Comparison of ENCODE assay signal across 17 mouse cellular contexts in genomic region chr5:29636884-29637283, GRCm38 (mm10).
DNase-seq lines count a peak whose midpoint lies in the region; ATAC-seq and TF ChIP-seq lines count a peak whose summit lies in the region.
"Had no signal": no experiment of that assay in that cellular context is flagged by ENCODE, and none has a peak within 500 bp of the region (broad histone marks: within the 10 kb centered on the region; RNA-seq: fewer than 3 reads in every experiment).

No protein-coding gene starts in this region.

- no peaks in the 10 kb centered on the region for H3K9me3 ChIP-seq in lung, postnatal 0 days (ENCODE audit: low read length)
- H3K9me3 ChIP-seq: embryonic facial prominence, embryonic 13.5 days; kidney, embryonic 15.5 days; liver, embryonic 15.5 days; midbrain, embryonic 12.5 days had no signal

- no peak overlapping the region for H3ac ChIP-seq in myocyte (ENCODE audit: control insufficient read depth, insufficient read length)

- DNase-seq in gastrocnemius, adult 2 months = no peak
- no peak for DNase-seq in gastrocnemius, postnatal 36 days
- DNase-seq in lung, postnatal 0 days (ENCODE audit: low spot score) = no peak
- no peak for DNase-seq in lung, postnatal 10 days
- peak; percentile 27 for DNase-seq in c-Kit-positive CD71-positive TER-119-positive erythroid progenitor cells, embryonic 14.5 days (ENCODE audit: low spot score)
- DNase-seq in gastrocnemius, postnatal 4 days (ENCODE audit: low spot score in 2 of 2) = no peak
- DNase-seq in right cerebral cortex, adult 18-20 months = no peak
- DNase-seq: adrenal gland, postnatal 25 days; heart, postnatal 36 days; lung, postnatal 36 days; right cerebral cortex, postnatal 14 days had no signal

- no peak overlapping the region for H3K27ac ChIP-seq in gastrocnemius, adult 2 months
- H3K27ac ChIP-seq in lung, postnatal 0 days (ENCODE audit: low read length) = no peak overlapping the region
- H3K27ac ChIP-seq: embryonic facial prominence, embryonic 13.5 days; kidney, embryonic 15.5 days; liver, embryonic 15.5 days; midbrain, embryonic 12.5 days had no signal

- TF ChIP-seq POLR2A in myocyte (IDR thresholded peaks at IDR 0.05; ENCODE audit: insufficient read length, low read depth) = no peak

- H3K27me3 ChIP-seq in lung, postnatal 0 days (replicated peaks; ENCODE audit: insufficient read depth, low read length) = no peaks in the 10 kb centered on the region
- H3K27me3 ChIP-seq in myocyte (ENCODE audit: control insufficient read depth, insufficient read depth, insufficient read length) = no peaks in the 10 kb centered on the region
- H3K27me3 ChIP-seq: embryonic facial prominence, embryonic 13.5 days; kidney, embryonic 15.5 days; liver, embryonic 15.5 days; midbrain, embryonic 12.5 days had no signal

- ATAC-seq in lung, postnatal 0 days = no peak
- ATAC-seq: inflammation-experienced regulatory T-cells, adult 6 months had no signal

- intact Hi-C loops in gastrocnemius, adult 2 months (cut with DNase I) = no loop called here
- intact Hi-C loops in gastrocnemius, postnatal 36 days (cut with DNase I) = no loop called here

- TF ChIP-seq CTCF in gastrocnemius, adult 2 months (IDR thresholded peaks at IDR 0.05) = peak; percentile 10; the same call in 1 of the 2 replicates
- peak; percentile 34 for TF ChIP-seq CTCF in lung, postnatal 0 days (IDR thresholded peaks at IDR 0.05)

- H3K4me3 ChIP-seq in gastrocnemius, adult 2 months = no peak overlapping the region
- no peak overlapping the region for H3K4me3 ChIP-seq in lung, postnatal 0 days (ENCODE audit: low read depth, low read length)
- H3K4me3 ChIP-seq in myocyte = no peak overlapping the region
- H3K4me3 ChIP-seq: embryonic facial prominence, embryonic 13.5 days; kidney, embryonic 15.5 days; liver, embryonic 15.5 days; midbrain, embryonic 12.5 days had no signal

- H3K36me3 ChIP-seq in lung, postnatal 0 days (ENCODE audit: insufficient read depth, low read length) = peaks cover 20% of the 10 kb centered on the region
- peaks cover 60% of the 10 kb centered on the region for H3K36me3 ChIP-seq in myocyte (ENCODE audit: control insufficient read depth, insufficient read depth)

- H3K9ac ChIP-seq in lung, postnatal 0 days (replicated peaks; ENCODE audit: low read depth) = no peak overlapping the region
- H3K9ac ChIP-seq: embryonic facial prominence, embryonic 13.5 days; kidney, embryonic 15.5 days; liver, embryonic 15.5 days; midbrain, embryonic 12.5 days had no signal

- no peak for TF ChIP-seq EP300 in lung, postnatal 0 days (IDR thresholded peaks at IDR 0.05)

- H3K79me2 ChIP-seq in myocyte (ENCODE audit: control insufficient read depth, insufficient read depth) = no peaks in the 10 kb centered on the region

- no peak overlapping the region for H3K4me2 ChIP-seq in lung, postnatal 0 days (replicated peaks; ENCODE audit: low read depth, low read length)
- peak overlapping the region; percentile 22 for H3K4me2 ChIP-seq in myocyte (ENCODE audit: low read depth)
- H3K4me2 ChIP-seq: embryonic facial prominence, embryonic 13.5 days; kidney, embryonic 15.5 days; liver, embryonic 15.5 days; midbrain, embryonic 12.5 days had no signal

- no peaks in the 10 kb centered on the region for H3K4me1 ChIP-seq in lung, postnatal 0 days (ENCODE audit: insufficient read depth, low read depth, low read length)
- H3K4me1 ChIP-seq: embryonic facial prominence, embryonic 13.5 days; kidney, embryonic 15.5 days; midbrain, embryonic 12.5 days had no signal

TF ChIP-seq in myocyte, 11 proteins besides CTCF, POLR2A, EP300 and RAD21:
- no peak for TF ChIP-seq E2F4 (IDR thresholded peaks at IDR 0.05; ENCODE audit: insufficient read depth)
- no peak for TF ChIP-seq CEBPB (IDR thresholded peaks at IDR 0.05; ENCODE audit: insufficient read depth, poor library complexity, severe bottlenecking)
- TF ChIP-seq SRF (IDR thresholded peaks at IDR 0.05; ENCODE audit: control insufficient read depth, insufficient read length, low read depth) = no peak
- no peak for TF ChIP-seq USF1 (IDR thresholded peaks at IDR 0.05; ENCODE audit: low read depth)
- TF ChIP-seq MYOG (IDR thresholded peaks at IDR 0.05; ENCODE audit: control insufficient read depth in 1 of 3, insufficient read depth in 1 of 3, insufficient read length in 2 of 3, low read depth in 2 of 3) = no peak
- TF ChIP-seq REST (IDR thresholded peaks at IDR 0.05; ENCODE audit: insufficient read depth, insufficient read length) = no peak
- no peak for TF ChIP-seq TCF12 (IDR thresholded peaks at IDR 0.05; ENCODE audit: insufficient read depth, poor library complexity, severe bottlenecking)
- no peak for TF ChIP-seq POLR2AphosphoS2 (IDR thresholded peaks at IDR 0.05; ENCODE audit: insufficient read length, low read depth)
- TF ChIP-seq MAX (IDR thresholded peaks at IDR 0.05; ENCODE audit: low read depth) = no peak
TF ChIP-seq in myocyte: peak in this region for 0.
